Mouse (Mus musculus): ENCODE measurements around the gene Hist1h2ac.
A peak's percentile ranks its signal among the peaks of the same experiment; 100 is the strongest.
"Not testable (repeated sequence)": the region's sequence is repeated elsewhere in the genome, so short reads cannot be mapped to it uniquely, and the experiment has no call there.

The Hist1h2ac gene

GRCm38 (mm10) chr13:23683755-23684281 is at the start of gene Hist1h2ac, which contains the start of gene Hist1h2bc:
Gene Hist1h2ac (minus strand): TSS chr13:23683948.
Gene Hist1h2bc (plus strand): TSS chr13:23684199.
- DNase-seq: peak; percentile 64

DNA sequence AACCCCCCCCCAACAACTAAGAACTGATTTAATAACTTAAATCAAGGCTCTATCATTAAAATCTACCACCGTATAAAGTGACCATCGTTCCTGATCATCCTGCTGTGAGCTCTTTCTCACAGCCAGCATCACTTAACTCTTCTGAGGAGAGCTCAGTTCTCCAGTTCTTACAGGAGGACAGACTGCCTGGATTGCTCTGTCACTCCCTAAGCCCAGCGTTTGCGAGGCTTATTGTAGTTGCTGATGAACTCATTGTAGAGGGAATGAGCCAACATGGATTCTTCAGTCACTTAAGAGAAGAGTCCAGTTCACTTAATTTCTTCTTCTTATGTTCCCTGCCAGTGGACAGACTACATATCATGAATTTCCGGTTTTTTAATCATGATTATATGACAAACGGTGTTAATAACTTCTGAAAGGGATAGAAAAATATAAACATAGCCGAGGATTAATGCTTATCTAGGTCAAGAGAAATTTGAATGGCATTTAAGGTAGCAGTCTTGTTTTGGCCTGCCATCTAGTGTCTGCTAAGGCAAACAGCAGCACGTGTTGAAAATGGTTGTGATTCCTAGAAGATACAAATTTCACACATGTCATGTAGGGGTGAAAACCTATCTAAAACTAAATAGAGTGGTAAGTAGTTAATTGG is 48.5 kb upstream of the Hist1h2ac start:
- DNase-seq: no peak

GRCm38 (mm10) chr13:23730479-23730878 is 46.7 kb upstream of the Hist1h2ac start:
- no peak for DNase-seq

- no peak for DNase-seq
These were observed 46.0 kb upstream of the Hist1h2ac start for GRCm38 (mm10) chr13:23729706-23730105.

GRCm38 (mm10) chr13:23729192-23729525 is 45.4 kb upstream of the Hist1h2ac start:
- no peak for DNase-seq

DNA sequence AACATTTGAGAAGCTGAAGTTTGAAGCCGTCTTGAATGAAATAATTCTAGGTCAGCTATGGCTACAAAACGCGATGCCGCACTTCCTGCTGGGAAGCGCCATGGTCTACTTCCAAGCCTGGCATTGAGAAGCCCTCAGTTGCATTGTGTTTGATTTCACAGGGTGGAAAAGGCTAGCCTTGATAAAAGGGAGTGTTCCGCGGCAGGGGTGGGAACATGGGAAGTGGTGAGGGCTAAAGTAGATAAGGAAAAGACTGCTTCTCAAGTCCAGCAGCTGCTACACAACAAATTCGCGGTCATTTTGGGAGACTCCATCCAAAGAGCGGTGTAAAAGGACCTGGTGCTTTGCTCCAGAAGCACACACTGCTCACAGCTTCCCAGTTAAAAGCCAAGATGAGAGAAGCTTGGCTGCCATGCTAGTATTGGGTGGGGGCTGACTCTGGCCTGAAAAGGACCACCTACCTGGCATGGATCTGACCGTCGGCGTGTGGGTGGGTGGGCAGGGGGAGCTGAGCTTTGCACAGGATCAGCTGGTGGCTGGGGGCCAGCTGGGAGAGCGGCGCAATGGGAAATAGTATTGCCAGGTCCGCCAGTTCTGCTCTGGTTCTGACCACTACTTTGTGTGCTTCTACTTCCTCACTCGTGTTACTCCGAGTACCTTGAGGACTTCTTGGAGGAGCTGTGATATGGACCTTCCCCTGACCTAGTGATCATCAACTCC is 44.9 kb upstream of the Hist1h2ac start:
- no peak for DNase-seq

DNA sequence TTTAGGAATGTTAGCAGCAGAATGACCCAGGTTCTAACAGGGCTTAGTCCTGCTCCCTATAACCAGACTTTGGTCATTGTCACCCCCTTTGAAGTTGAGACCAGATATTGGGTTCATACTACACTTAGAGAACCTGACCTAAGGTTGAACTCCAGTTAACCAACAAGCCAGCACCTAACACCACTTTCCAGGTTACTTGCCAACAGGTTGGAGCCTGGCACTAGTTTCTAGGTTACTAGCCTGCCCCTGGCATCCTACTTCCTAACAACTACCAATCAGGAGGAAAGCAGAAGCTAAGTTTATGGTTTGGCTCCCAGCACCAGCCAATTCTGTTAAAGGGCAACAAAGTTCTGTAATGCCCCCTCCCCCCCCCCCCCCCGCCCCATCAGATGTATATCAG is 41.5 kb upstream of the Hist1h2ac start:
- no peak for DNase-seq

DNA sequence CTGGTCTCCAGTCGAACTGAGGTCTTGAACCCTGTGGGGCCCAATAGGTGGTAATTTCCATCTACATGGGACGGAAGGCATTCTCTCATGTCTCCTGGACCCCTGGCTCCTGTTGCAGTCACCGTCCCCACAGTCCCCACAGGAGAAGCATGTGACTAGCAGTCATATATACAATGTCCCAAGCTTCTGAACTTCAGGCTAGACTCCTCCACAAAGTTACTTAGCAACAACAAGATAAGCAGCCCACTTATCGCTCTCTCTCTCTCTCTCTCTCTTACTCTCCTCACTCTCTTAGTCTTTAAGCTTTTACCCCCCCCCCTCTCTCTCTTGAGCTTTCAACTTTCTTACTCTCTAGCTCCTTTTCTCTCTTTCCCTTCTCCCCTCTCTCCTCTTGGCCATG is 40.5 kb upstream of the Hist1h2ac start:
- DNase-seq: no peak

- not testable (repeated sequence) for DNase-seq
These were observed 34.0 kb upstream of the Hist1h2ac start for GRCm38 (mm10) chr13:23717593-23718245.

DNA sequence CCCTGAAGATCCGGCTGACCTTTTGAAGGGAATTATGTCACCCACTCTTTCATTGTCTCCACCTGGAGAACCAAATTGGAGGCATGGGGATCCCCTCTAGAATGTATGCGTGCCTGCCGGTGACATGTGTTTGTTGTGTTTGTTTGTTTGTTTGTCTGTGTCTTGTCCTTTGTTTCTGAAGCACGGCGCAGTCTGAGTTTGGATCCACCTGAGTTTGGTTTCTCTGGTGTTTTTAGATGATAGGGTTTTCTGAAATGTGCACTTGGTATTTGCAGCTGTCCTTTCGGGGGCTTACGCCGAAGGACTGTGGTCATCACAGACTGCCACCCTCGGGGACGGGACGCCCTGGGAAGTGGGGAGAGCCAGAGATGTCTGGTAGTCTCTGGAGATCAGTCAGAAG is 33.4 kb upstream of the Hist1h2ac start:
- DNase-seq: no peak

GRCm38 (mm10) chr13:23716261-23717042 is 32.7 kb upstream of the Hist1h2ac start:
- DNase-seq: no peak

- peak; percentile 32 for DNase-seq
These were observed 26.8 kb upstream of the Hist1h2ac start, which contains the start of gene Hfe for GRCm38 (mm10) chr13:23710374-23711089. Gene Hfe (minus strand): TSS chr13:23710854.

DNA sequence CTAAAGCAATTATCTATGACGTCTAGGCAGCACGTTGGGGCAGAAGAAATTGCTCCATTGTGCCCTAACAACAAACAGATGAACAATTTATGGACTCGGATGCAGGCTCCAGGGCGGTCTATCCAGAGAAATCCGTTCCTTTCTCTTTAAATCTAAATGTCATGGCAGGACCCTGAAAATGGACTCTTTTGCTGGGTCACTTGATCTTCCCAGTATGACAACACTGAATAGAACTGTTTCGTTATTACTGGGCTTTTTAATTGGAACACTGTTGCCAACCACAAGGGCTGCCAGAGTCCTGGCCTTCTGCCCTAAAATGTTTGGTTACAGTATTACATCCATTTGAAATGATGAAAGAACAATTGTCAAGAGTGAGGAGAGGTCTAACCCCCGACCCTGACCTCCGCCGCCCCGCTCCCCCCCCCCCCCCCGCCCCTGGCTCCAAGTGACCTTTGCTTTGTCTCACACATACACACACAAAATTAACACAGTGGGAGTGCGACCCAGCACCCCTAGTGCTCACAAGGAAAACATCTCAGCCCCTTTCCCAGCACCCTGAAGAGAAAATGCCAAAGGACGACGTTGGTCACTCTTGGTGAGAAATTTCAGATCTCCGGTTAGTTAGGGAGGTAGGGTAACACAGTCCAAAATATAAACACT is 26.1 kb upstream of the Hist1h2ac start:
- no peak for DNase-seq

GRCm38 (mm10) chr13:23708654-23709053 is 24.9 kb upstream of the Hist1h2ac start:
- DNase-seq: no peak

DNA sequence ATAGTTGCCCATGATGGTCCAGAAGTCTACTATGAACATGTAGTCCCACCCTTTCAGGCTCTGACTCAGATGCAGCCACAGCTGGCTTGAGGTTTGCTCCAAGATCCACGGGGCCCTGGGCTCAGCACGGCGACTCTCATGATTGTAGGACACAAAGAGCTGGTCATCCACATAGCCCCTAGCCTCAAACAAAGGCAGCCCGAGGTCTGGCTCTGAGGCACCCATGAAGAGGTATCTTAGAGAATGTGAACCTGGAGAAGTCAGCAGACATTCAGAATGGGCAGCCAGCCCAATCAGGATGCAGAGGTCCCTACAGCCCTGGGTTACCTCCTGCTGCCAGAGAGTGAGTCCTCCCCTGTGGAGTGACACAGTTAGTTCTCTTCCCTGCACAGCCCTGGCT is 24.3 kb upstream of the Hist1h2ac start:
- no peak for DNase-seq

DNA sequence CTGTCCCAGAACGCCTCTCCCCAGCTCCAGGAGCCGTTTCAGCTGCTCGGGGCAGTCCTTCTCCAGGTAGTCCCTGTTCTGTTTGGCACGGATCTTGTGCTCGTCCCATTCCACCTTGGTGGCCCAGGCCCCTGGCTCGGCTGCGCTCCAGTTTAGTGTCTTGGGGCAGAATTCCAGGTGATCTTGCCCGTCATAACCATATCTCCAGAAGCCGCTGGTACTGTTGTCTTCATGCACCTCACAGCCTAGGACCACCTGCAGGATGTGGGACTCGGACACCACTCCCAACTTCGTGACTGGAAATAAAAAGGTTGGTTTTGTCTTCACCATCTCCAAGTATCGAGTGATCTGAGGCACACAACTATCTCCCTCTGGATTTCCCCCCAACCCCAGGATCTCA is 23.0 kb upstream of the Hist1h2ac start:
- no peak for DNase-seq

- DNase-seq: no peak
These were observed 22.1 kb upstream of the Hist1h2ac start for GRCm38 (mm10) chr13:23705751-23706356.

DNA sequence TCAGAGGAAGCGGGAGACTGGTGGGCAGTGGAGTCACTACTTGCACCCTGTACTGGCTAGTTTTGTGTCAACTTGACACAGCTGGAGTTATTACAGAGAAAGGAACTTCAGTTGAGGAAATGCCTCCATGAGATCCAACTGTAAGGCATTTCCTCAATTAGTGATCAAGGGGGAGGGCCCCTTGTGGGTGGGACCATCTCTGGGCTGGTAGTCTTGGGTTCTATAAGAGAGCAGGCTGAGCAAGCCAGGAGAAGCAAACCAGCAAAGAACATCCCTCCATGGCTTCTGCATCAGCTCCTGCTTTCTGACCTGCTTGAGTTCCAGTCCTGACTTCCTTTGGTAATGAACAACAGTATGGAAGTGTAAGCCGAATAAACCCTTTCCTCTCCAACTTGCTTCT is 19.1 kb upstream of the Hist1h2ac start:
- not testable (repeated sequence) for DNase-seq

DNA sequence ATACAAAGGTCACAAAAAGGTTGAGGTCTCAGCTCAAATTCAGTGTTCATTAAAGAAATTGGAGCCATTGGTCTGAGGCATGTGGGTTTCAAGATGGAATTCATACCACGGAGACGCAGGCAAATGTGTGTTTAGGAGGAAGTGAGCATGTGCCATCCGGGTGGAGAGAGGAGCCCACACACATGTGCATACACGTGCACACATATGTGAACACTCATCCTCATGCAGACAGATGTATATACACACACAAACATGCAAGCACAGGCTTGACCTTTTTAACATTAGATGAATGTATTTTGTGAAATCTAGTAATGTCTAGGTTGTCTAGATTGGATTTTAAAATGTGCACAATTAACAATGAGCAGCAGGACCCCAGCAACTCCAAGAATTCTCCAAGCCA is 18.5 kb upstream of the Hist1h2ac start:
- DNase-seq: no peak

DNA sequence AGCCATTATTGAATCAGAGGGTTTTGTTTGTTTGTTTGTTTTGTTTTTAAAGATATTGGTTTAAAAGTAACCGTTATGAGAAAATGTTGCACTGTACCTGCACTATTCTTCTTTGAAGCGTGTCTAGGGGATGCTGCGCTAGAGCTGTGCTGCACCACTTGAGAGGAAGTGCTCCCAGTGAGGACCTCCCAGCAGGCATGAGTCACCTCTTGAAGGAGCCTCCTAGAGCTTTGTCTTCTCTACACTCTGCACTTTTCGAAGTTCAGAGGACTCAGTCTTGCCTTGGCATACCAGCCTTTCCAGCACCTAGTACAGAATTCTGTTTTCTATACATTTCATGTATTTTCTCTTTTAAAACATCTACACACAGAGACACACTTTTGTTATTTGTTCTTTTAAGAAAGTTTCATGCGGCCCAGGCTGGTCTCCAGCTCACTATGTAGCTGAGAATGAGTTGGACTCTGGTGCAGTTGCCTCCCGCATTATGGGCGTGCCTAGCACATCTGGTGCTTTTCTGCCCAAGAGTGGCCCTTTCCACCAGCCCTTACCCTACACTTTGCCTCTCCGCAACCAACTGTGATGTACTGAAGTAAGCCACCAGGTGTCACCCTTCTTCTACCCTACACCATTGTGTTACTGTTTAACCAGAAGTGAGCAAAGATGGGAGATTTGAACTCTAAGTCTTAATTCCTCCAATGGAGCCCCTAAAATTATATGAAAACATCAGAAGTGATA is 17.2 kb upstream of the Hist1h2ac start:
- DNase-seq: peak; percentile 57

GRCm38 (mm10) chr13:23699767-23700166 is 16.0 kb upstream of the Hist1h2ac start:
- DNase-seq: no peak

Measured in right cerebral cortex, postnatal 14 days (tissue).